Mouse (Mus musculus) kidney, postnatal 4 days (tissue): ENCODE results near the gene Zfp91.
"Not testable (repeated sequence)": the region's sequence is repeated elsewhere in the genome, so short reads cannot be mapped to it uniquely, and the experiment has no call there.

ENCODE experiments used
- DNase-seq, 2 experiments: peaks; one replicate each; pipeline ENCODE4 v3.0.0; 2021; ENCODE audit warnings: mixed read lengths in 2 of 2

The Zfp91 gene

GRCm38 (mm10) chr19:12792374-12792773 is 3.6 kb downstream of the Zfp91 start:
- no peak for DNase-seq

GRCm38 (mm10) chr19:12787721-12788120 is 8.2 kb downstream of the Zfp91 start:
- DNase-seq: no peak

- no peak for DNase-seq
Measured at GRCm38 (mm10) chr19:12786803-12787395, 9.0 kb downstream of the Zfp91 start.

GRCm38 (mm10) chr19:12780437-12780836 is 15.5 kb downstream of the Zfp91 start:
- no peak for DNase-seq

- DNase-seq: no peak
Measured at GRCm38 (mm10) chr19:12770888-12771287, 25.0 kb downstream of the Zfp91 start.

GRCm38 (mm10) chr19:12765308-12765707 is 30.6 kb downstream of the Zfp91 start, which contains the start of gene Cntf:
TSS of gene Cntf (minus strand) at chr19:12765632.
- DNase-seq: peak; percentile 16 to 35

- DNase-seq: peak; percentile 12 to 19
Measured at GRCm38 (mm10) chr19:12762212-12763130, 33.5 kb downstream of the Zfp91 start.

- peak; percentile 5 to 14 for DNase-seq
Measured at GRCm38 (mm10) chr19:12759656-12760055, 36.3 kb downstream of the Zfp91 start.

- no peak for DNase-seq
Measured at GRCm38 (mm10) chr19:12758936-12759478, 36.9 kb downstream of the Zfp91 start.

GRCm38 (mm10) chr19:12756286-12756685 is 39.6 kb downstream of the Zfp91 start:
- DNase-seq: no peak

- DNase-seq: no peak
Measured at GRCm38 (mm10) chr19:12731950-12732349, 64.0 kb downstream of the Zfp91 start.

GRCm38 (mm10) chr19:12731036-12731435 is 64.9 kb downstream of the Zfp91 start:
- DNase-seq: no peak

GRCm38 (mm10) chr19:12725851-12726250 is 70.1 kb downstream of the Zfp91 start:
- DNase-seq: no peak

GRCm38 (mm10) chr19:12722308-12722707 is 73.6 kb downstream of the Zfp91 start:
- DNase-seq: peak; percentile 69 to 71

- not testable (repeated sequence) for DNase-seq
Measured at GRCm38 (mm10) chr19:12721596-12721995, 74.3 kb downstream of the Zfp91 start.

- DNase-seq: not testable (repeated sequence)
Measured at GRCm38 (mm10) chr19:12720919-12721318, 75.0 kb downstream of the Zfp91 start.

GRCm38 (mm10) chr19:12720463-12720862 is 75.5 kb downstream of the Zfp91 start:
- DNase-seq: no peak

GRCm38 (mm10) chr19:12719189-12719588 is 76.7 kb downstream of the Zfp91 start:
- DNase-seq: peak in 1 of 2 experiments; percentile 12
